Mouse (Mus musculus) hindbrain, embryonic 11.5 days (tissue): Measurements from ENCODE around the gene Hist3h2a. TPM values are rescaled to one million over a fixed set of nuclear protein-coding genes. Genes with fewer than 3 reads are reported as not detected.

Experiments used
- ATAC-seq: fragments of 200-750 bp; cut with Nextera tagmentation; 2 replicates; pipeline ENCODE4 v1.8.0; 2017; ENCODE audit warnings: mild to moderate bottlenecking, moderate TSS enrichment, moderate library complexity; ENCODE audit not compliant: low FRiP score
- DNase-seq: peaks from one replicate; pipeline ENCODE4 v3.0.0-alpha.2; 2015; ENCODE audit warnings: low spot score
- H3K27ac ChIP-seq: fragments of 300-500 bp; sonication (generic); 2 replicates; pipeline ENCODE4 v1.5.1; 2014; ENCODE audit warnings: mild to moderate bottlenecking, low read depth, low read length
- H3K27me3 ChIP-seq: fragments of 300-500 bp; sonication (generic); 2 replicates; pipeline ENCODE4 v1.6.1; 2014; ENCODE audit warnings: mild to moderate bottlenecking, low read length, moderate library complexity, mixed read lengths; ENCODE audit not compliant: control insufficient read depth, insufficient read depth
- H3K36me3 ChIP-seq: fragments of 300-500 bp; sonication (generic); 2 replicates; pipeline ENCODE4 v1.6.1; 2014; ENCODE audit warnings: mild to moderate bottlenecking, low read length, moderate library complexity, mixed read lengths; ENCODE audit not compliant: control insufficient read depth, insufficient read depth
- H3K4me1 ChIP-seq: fragments of 300-500 bp; sonication (generic); replicated peaks from 2 replicates; pipeline ENCODE4 v1.6.1; 2014; ENCODE audit warnings: low read length, mixed read lengths; ENCODE audit not compliant: control insufficient read depth, insufficient read depth
- H3K4me2 ChIP-seq: fragments of 300-500 bp; sonication (generic); replicated peaks from 2 replicates; pipeline ENCODE4 v1.6.1; 2014; ENCODE audit warnings: mild to moderate bottlenecking, low read depth, low read length
- H3K4me3 ChIP-seq: fragments of 300-500 bp; sonication (generic); 2 replicates; pipeline ENCODE4 v1.5.1; 2014; ENCODE audit warnings: low read depth, low read length
- H3K9ac ChIP-seq: fragments of 300-500 bp; sonication (generic); 2 replicates; pipeline ENCODE4 v1.6.1; 2014; ENCODE audit warnings: low read depth, low read length
- H3K9me3 ChIP-seq: fragments of 300-500 bp; sonication (generic); 2 replicates; pipeline ENCODE4 v1.6.1; 2016; ENCODE audit warnings: low read length; ENCODE audit not compliant: control insufficient read depth
- WGBS: fragments of 180-500 bp; shearing (Covaris S2); extraction: QIAGEN DNeasy Blood & Tissue Kit; methylation state at CpG from one replicate; pipeline ENCODE4 v1.1.7; 2014; 5-methylcytosine and 5-hydroxymethylcytosine counted together
- polyA plus RNA-seq: library from polyadenylated mRNA; unstranded; fragments of >200 nt; fragmentation: Nextera tagmentation; extraction: Ambion mirVana; gene quantifications from 2 replicates; pipeline ENCODE4 v1.2.1, GENCODE M21; 2014

Hist3h2a gene
- polyA plus RNA-seq, 1 experiment from 2014 or later = 71.2 TPM

- Histone ChIP-seq H3K36me3 (no peaks in the 10 kb centered on the region), H3K4me3 (peak overlapping the region; percentile 37), H3K4me1 (peaks cover 7% of the 10 kb centered on the region), H3K27ac (peak overlapping the region; percentile 44; the same call in 1 of the 2 replicates), H3K9me3 (no peaks in the 10 kb centered on the region), H3K27me3 (peaks cover 6% of the 10 kb centered on the region), H3K4me2 (peak overlapping the region; percentile 46), H3K9ac (peak overlapping the region; percentile 48)
- ATAC-seq (peak; percentile 84), DNase-seq (peak; percentile 82)
- WGBS = 2% methylated on average over 40 of the region's 40 CpGs
Observed at GRCm38 (mm10) chr11:58959921-58960465, 5.5 kb downstream of the Hist3h2a start.

GRCm38 (mm10) chr11:58961364-58962177, 7.1 kb downstream of the Hist3h2a start:
- Histone ChIP-seq H3K27me3 (peaks cover 6% of the 10 kb centered on the region), H3K4me3 (no peak overlapping the region), H3K4me2 (no peak overlapping the region), H3K36me3 (no peaks in the 10 kb centered on the region), H3K4me1 (peaks cover 7% of the 10 kb centered on the region), H3K9ac (no peak overlapping the region), H3K27ac (no peak overlapping the region), H3K9me3 (no peaks in the 10 kb centered on the region)
- no peak for ATAC-seq
- 63% methylated on average over 50 of the region's 50 CpGs for WGBS
- no peak for DNase-seq

- Histone ChIP-seq H3K9me3 (no peaks in the 10 kb centered on the region), H3K27me3 (peaks cover 6% of the 10 kb centered on the region), H3K4me2 (no peak overlapping the region), H3K9ac (no peak overlapping the region), H3K36me3 (no peaks in the 10 kb centered on the region), H3K4me3 (no peak overlapping the region), H3K27ac (no peak overlapping the region), H3K4me1 (0 out of 2 replicates have a peak, but pooled peaks cover 2% of the 10 kb centered on the region)
- WGBS = 44% methylated on average over 17 of the region's 17 CpGs
- DNase-seq (peak; percentile 26), ATAC-seq (no peak; the same call in 1 of the 2 replicates)
Observed at GRCm38 (mm10) chr11:58963543-58963942, 9.1 kb downstream of the Hist3h2a start.

- DNase-seq (no peak), ATAC-seq (no peak)
- Histone ChIP-seq H3K27me3 (peaks cover 6% of the 10 kb centered on the region), H3K27ac (no peak overlapping the region), H3K4me3 (no peak overlapping the region), H3K9ac (no peak overlapping the region), H3K36me3 (no peaks in the 10 kb centered on the region), H3K4me1 (0 out of 2 replicates have a peak, but pooled peaks cover 2% of the 10 kb centered on the region), H3K4me2 (no peak overlapping the region), H3K9me3 (no peaks in the 10 kb centered on the region)
- 87% methylated on average over 7 of the region's 7 CpGs for WGBS
Observed at GRCm38 (mm10) chr11:58964216-58964615, 9.7 kb downstream of the Hist3h2a start.

GRCm38 (mm10) chr11:58965001-58965760, 10.7 kb downstream of the Hist3h2a start:
- peaks cover 6% of the 10 kb centered on the region for H3K27me3 ChIP-seq
- H3K9ac ChIP-seq = no peak overlapping the region
- no peak overlapping the region; the same call in 1 of the 2 replicates for H3K4me3 ChIP-seq
- 56% methylated on average over 12 of the region's 12 CpGs for WGBS
- H3K9me3 ChIP-seq = no peaks in the 10 kb centered on the region
- DNase-seq = no peak
- H3K27ac ChIP-seq = 0 out of 2 replicates have a peak overlapping the region, but pooled peaks have one; percentile 24
- H3K36me3 ChIP-seq = no peaks in the 10 kb centered on the region
- no peak; the same call in 1 of the 2 replicates for ATAC-seq
- H3K4me2 ChIP-seq = no peak overlapping the region
- 0 out of 2 replicates have a peak, but pooled peaks cover 2% of the 10 kb centered on the region for H3K4me1 ChIP-seq

GRCm38 (mm10) chr11:58967346-58967745, 12.9 kb downstream of the Hist3h2a start:
- DNase-seq (peak; percentile 19), ATAC-seq (no peak)
- no peak overlapping the region for H3K27ac ChIP-seq
- no peaks in the 10 kb centered on the region for H3K9me3 ChIP-seq
- 92% methylated on average over 1 of the region's 1 CpGs for WGBS
- H3K27me3 ChIP-seq = peaks cover under 1% of the 10 kb centered on the region; the same call in 1 of the 2 replicates
- no peak overlapping the region for H3K4me3 ChIP-seq
- H3K4me2 ChIP-seq = no peak overlapping the region
- no peaks in the 10 kb centered on the region for H3K36me3 ChIP-seq
- 0 out of 2 replicates have a peak, but pooled peaks cover 2% of the 10 kb centered on the region for H3K4me1 ChIP-seq
- H3K9ac ChIP-seq = no peak overlapping the region

- DNase-seq (no peak), ATAC-seq (no peak)
- no peak overlapping the region for H3K4me3 ChIP-seq
- H3K9ac ChIP-seq = no peak overlapping the region
- no peak overlapping the region for H3K4me2 ChIP-seq
- 80% methylated on average over 7 of the region's 7 CpGs for WGBS
- H3K9me3 ChIP-seq = no peaks in the 10 kb centered on the region
- no peaks in the 10 kb centered on the region for H3K36me3 ChIP-seq
- 0 out of 2 replicates have a peak, but pooled peaks cover 1% of the 10 kb centered on the region for H3K4me1 ChIP-seq
- H3K27me3 ChIP-seq = no peaks in the 10 kb centered on the region
- H3K27ac ChIP-seq = no peak overlapping the region
Observed at GRCm38 (mm10) chr11:58968551-58968950, 14.1 kb downstream of the Hist3h2a start.

- no peaks in the 10 kb centered on the region for H3K9me3 ChIP-seq
- no peaks in the 10 kb centered on the region for H3K36me3 ChIP-seq
Observed at GRCm38 (mm10) chr11:58969027-58969426, 14.5 kb downstream of the Hist3h2a start.

More at GRCm38 (mm10) chr11:58969027-58969426, 14.5 kb downstream of the Hist3h2a start:
- Histone ChIP-seq H3K4me3 (no peak overlapping the region), H3K4me2 (no peak overlapping the region), H3K27me3 (no peaks in the 10 kb centered on the region), H3K9ac (no peak overlapping the region), H3K4me1 (no peaks in the 10 kb centered on the region), H3K27ac (no peak overlapping the region)
- no peak for DNase-seq
- no peak for ATAC-seq
- WGBS = 89% methylated on average over 8 of the region's 8 CpGs
